Mouse (Mus musculus) thymus, adult 2 months (tissue): ENCODE data around the gene Epop.

Experiments
- CTCF ChIP-seq: fragments of 200-500 bp; IDR thresholded peaks from 2 replicates; pipeline ENCODE4 v1.5.1; 2012; ENCODE audit warnings: mild to moderate bottlenecking, control low read depth, low read length, moderate library complexity, borderline replicate concordance; ENCODE audit not compliant: control insufficient read depth, poor library complexity, insufficient read depth; ENCODE audit errors: extremely low read depth
- POLR2A ChIP-seq: fragments of 200-500 bp; IDR thresholded peaks from 2 replicates; pipeline ENCODE4 v1.6.1; 2012; ENCODE audit warnings: mild to moderate bottlenecking, low read length, control low read depth, moderate library complexity; ENCODE audit not compliant: control insufficient read depth, poor library complexity, insufficient read depth; ENCODE audit errors: extremely low read depth

GRCm38 (mm10) chr11:97657184-97657945 is 27.9 kb upstream of the Epop start:
- TF ChIP-seq CTCF: no peak
- no peak for TF ChIP-seq POLR2A
